ENCODE assay signal across 8 mouse cellular contexts in genomic region chr11:29692111-29692682, GRCm38 (mm10). TPM values are rescaled to one million over a fixed set of nuclear protein-coding genes. Genes with fewer than 3 reads are reported as not detected.
DNase-seq lines count a peak whose midpoint lies in the region; ATAC-seq and TF ChIP-seq lines count a peak whose summit lies in the region.

No protein-coding gene starts in this region.

- H3K36me3 ChIP-seq in forebrain, embryonic 14.5 days (ENCODE audit: control insufficient read depth, insufficient read depth, low read length): no peaks in the 10 kb centered on the region
- H3K36me3 ChIP-seq in hindbrain, embryonic 12.5 days: peaks cover 7% of the 10 kb centered on the region; the same call in 1 of the 2 replicates
- H3K36me3 ChIP-seq in liver, embryonic 13.5 days: 0 out of 2 replicates have a peak, but pooled peaks cover 2% of the 10 kb centered on the region
- no peaks in the 10 kb centered on the region for H3K36me3 ChIP-seq in neural tube, embryonic 12.5 days

- H3K4me3 ChIP-seq in left cerebral cortex, adult 2 months: peak overlapping the region; percentile 16
- peak overlapping the region; percentile 97; the same call in 1 of the 2 replicates for H3K4me3 ChIP-seq in forebrain, embryonic 14.5 days (ENCODE audit: low read depth, low read length)
- peak overlapping the region; percentile 99; the same call in 1 of the 2 replicates for H3K4me3 ChIP-seq in hindbrain, embryonic 12.5 days
- H3K4me3 ChIP-seq in liver, embryonic 13.5 days (replicated peaks): peak overlapping the region; percentile 6
- peak overlapping the region; percentile 98 for H3K4me3 ChIP-seq in neural tube, embryonic 12.5 days

- no peaks in the 10 kb centered on the region for H3K9me3 ChIP-seq in forebrain, embryonic 14.5 days (replicated peaks; ENCODE audit: control insufficient read depth, low read length)
- H3K9me3 ChIP-seq in hindbrain, embryonic 12.5 days (replicated peaks): no peaks in the 10 kb centered on the region
- no peaks in the 10 kb centered on the region for H3K9me3 ChIP-seq in liver, embryonic 13.5 days (replicated peaks)
- H3K9me3 ChIP-seq in neural tube, embryonic 12.5 days: no peaks in the 10 kb centered on the region

- H3K27ac ChIP-seq in left cerebral cortex, adult 2 months: peak overlapping the region; percentile 63
- no peak overlapping the region for H3K27ac ChIP-seq in forebrain, embryonic 14.5 days (ENCODE audit: low read depth, low read length)
- no peak overlapping the region for H3K27ac ChIP-seq in hindbrain, embryonic 12.5 days
- no peak overlapping the region for H3K27ac ChIP-seq in liver, embryonic 13.5 days
- no peak overlapping the region for H3K27ac ChIP-seq in neural tube, embryonic 12.5 days

- H3K27me3 ChIP-seq in forebrain, embryonic 14.5 days (replicated peaks; ENCODE audit: control insufficient read depth, insufficient read depth, low read length): no peaks in the 10 kb centered on the region
- H3K27me3 ChIP-seq in hindbrain, embryonic 12.5 days: no peaks in the 10 kb centered on the region
- no peaks in the 10 kb centered on the region for H3K27me3 ChIP-seq in liver, embryonic 13.5 days
- no peaks in the 10 kb centered on the region for H3K27me3 ChIP-seq in neural tube, embryonic 12.5 days (replicated peaks)

- no peak overlapping the region for H3K4me2 ChIP-seq in forebrain, embryonic 14.5 days (ENCODE audit: low read length)
- 0 out of 2 replicates have a peak overlapping the region, but pooled peaks have one; percentile 15 for H3K4me2 ChIP-seq in hindbrain, embryonic 12.5 days (replicated peaks)
- H3K4me2 ChIP-seq in liver, embryonic 13.5 days: peak overlapping the region; percentile 59
- 0 out of 2 replicates have a peak overlapping the region, but pooled peaks have one; percentile 64 for H3K4me2 ChIP-seq in neural tube, embryonic 12.5 days (replicated peaks)

- DNase-seq in left cerebral cortex, adult 2 months (ENCODE audit: extremely low spot score in 1 of 2, low spot score in 2 of 2): peak; percentile 26
- DNase-seq in left cerebral cortex, postnatal 4 days: no peak
- peak; percentile 45 for DNase-seq in adrenal gland, postnatal 25 days
- peak; percentile 4 for DNase-seq in forebrain, embryonic 14.5 days (ENCODE audit: low spot score)
- DNase-seq in liver, embryonic 13.5 days: peak; percentile 4
- DNase-seq in layer of hippocampus, adult 18-20 months (ENCODE audit: low spot score in 2 of 2): no peak

- no peak for ATAC-seq in forebrain, embryonic 14.5 days
- ATAC-seq in hindbrain, embryonic 12.5 days (ENCODE audit: low FRiP score): no peak
- no peak for ATAC-seq in liver, embryonic 13.5 days (ENCODE audit: low read depth)
- no peak for ATAC-seq in neural tube, embryonic 12.5 days (ENCODE audit: low FRiP score, low read depth)

- intact Hi-C loops in left cerebral cortex, adult 2 months (cut with DNase I): loop anchor here (2.0 to 10.0 kb wide), 2 partner anchors 319 to 427 kb away; partner anchors contain the start of gene Ccdc88a
- intact Hi-C loops in left cerebral cortex, postnatal 4 days (cut with DNase I): loop anchor here (5.0 kb wide), 1 partner anchor 145 kb away; the partner anchor contains the start of genes Clhc1 and Rps27a

- H3K9ac ChIP-seq in forebrain, embryonic 14.5 days (ENCODE audit: low read length): no peak overlapping the region
- H3K9ac ChIP-seq in hindbrain, embryonic 12.5 days: no peak overlapping the region
- H3K9ac ChIP-seq in liver, embryonic 13.5 days: peak overlapping the region; percentile 33; the same call in 1 of the 2 replicates
- no peak overlapping the region for H3K9ac ChIP-seq in neural tube, embryonic 12.5 days

- peak; percentile 58; the same call in 1 of the 2 replicates for TF ChIP-seq CTCF in left cerebral cortex, adult 2 months (IDR thresholded peaks at IDR 0.05)

- 26% methylated on average over 12 of the region's 12 CpGs for WGBS in forebrain, embryonic 14.5 days
- 23% methylated on average over 12 of the region's 12 CpGs for WGBS in hindbrain, embryonic 12.5 days
- 19% methylated on average over 12 of the region's 12 CpGs for WGBS in liver, embryonic 13.5 days (ENCODE audit: insufficient replicate concordance)
- WGBS in neural tube, embryonic 12.5 days: 27% methylated on average over 12 of the region's 12 CpGs

- peaks cover 6% of the 10 kb centered on the region for H3K4me1 ChIP-seq in forebrain, embryonic 14.5 days (ENCODE audit: control insufficient read depth, insufficient read depth, low read length)
- H3K4me1 ChIP-seq in hindbrain, embryonic 12.5 days: peaks cover 13% of the 10 kb centered on the region
- H3K4me1 ChIP-seq in liver, embryonic 13.5 days (replicated peaks): peaks cover 19% of the 10 kb centered on the region
- H3K4me1 ChIP-seq in neural tube, embryonic 12.5 days: peaks cover 7% of the 10 kb centered on the region; the same call in 1 of the 2 replicates

RNA-seq across cellular contexts. Expression of gene Rtn4, which starts 0.6 kb away (rescaled TPM):
- total RNA-seq in left cerebral cortex, adult 2 months (2021): 100 to 1,000 TPM; 607 to 709 TPM
- total RNA-seq in left cerebral cortex, postnatal 4 days (2021): 100 to 1,000 TPM; 607 to 620 TPM
- total RNA-seq in adrenal gland, postnatal 25 days (2021): 474 and 481 TPM in 2 replicates
- polyA plus RNA-seq in forebrain, embryonic 14.5 days (2014; fragmentation: Nextera tagmentation; extraction: Ambion mirVana): 97.5 and 133 TPM in 2 replicates
- 115 and 117 TPM in 2 replicates for polyA plus RNA-seq in hindbrain, embryonic 12.5 days (2016; fragmentation: Nextera tagmentation; extraction: Ambion mirVana)
- polyA plus RNA-seq in liver, embryonic 13.5 days (2015; fragmentation: Nextera tagmentation; extraction: Ambion mirVana): 11.9 TPM in 2 replicates
- polyA plus RNA-seq in neural tube, embryonic 12.5 days (2016; fragmentation: Nextera tagmentation; extraction: Ambion mirVana): 109 and 120 TPM in 2 replicates
- 100 to 1,000 TPM; 468 to 492 TPM for total RNA-seq in layer of hippocampus, adult 18-20 months (2021)

Comparison
In these comparisons a context has a peak if more than half of its experiments do, and no peak if none do; other contexts are left out.
1. DNase-seq: peak in left cerebral cortex, adult 2 months (2 of 2), adrenal gland, postnatal 25 days (single experiment), forebrain, embryonic 14.5 days (single experiment) and liver, embryonic 13.5 days (single experiment); none in left cerebral cortex, postnatal 4 days (single experiment) and layer of hippocampus, adult 18-20 months (0 of 2).
2. H3K4me3 ChIP-seq: peak in every context shown above with its lines; median percentile 99 in hindbrain, embryonic 12.5 days; 98 in neural tube, embryonic 12.5 days; 97 in forebrain, embryonic 14.5 days; 16 in left cerebral cortex, adult 2 months; 6 in liver, embryonic 13.5 days.